ENCODE assay signal across 20 mouse cellular contexts in the genomic region with DNA sequence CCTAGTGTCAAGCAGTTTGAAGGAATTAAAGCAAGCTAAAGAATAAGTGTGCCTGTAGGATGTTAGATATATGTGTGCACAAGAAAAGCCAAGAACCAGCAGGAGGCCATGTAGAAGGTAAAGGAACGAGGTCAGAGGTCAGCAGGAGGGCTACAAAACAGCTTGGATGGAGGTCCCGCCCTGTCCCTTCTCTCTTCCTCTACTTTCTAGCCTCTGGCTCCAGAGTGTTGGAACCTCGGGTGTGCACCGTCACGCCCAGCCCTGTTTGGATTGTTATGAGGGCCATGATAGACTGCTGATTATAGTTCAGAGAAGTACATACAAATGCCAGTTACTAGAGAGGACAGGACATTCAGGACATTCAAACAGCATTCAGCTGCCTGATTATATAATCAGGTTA. TPM values are rescaled to one million over a fixed set of nuclear protein-coding genes. Genes with fewer than 3 reads are reported as not detected.
DNase-seq lines count a peak whose midpoint lies in the region; ATAC-seq lines count a peak whose summit lies in the region.
"Had no signal": no experiment of that assay in that cellular context is flagged by ENCODE, and none has a peak within 500 bp of the region (broad histone marks: within the 10 kb centered on the region; RNA-seq: fewer than 3 reads in every experiment).

No protein-coding gene starts in this region.

- 38% methylated on average over 5 of the region's 5 CpGs for WGBS in large intestine, adult 2 months

- DNase-seq in ES-CJ7 (ENCODE audit: low read depth, low spot score) (peak; percentile 47), R1 (ENCODE audit: low read depth, low spot score) (peak; percentile 42)
- DNase-seq in large intestine, adult 2 months (ENCODE audit: low read depth, low spot score), result peak; percentile 21
- DNase-seq in lung, postnatal 36 days, result no peak
- DNase-seq in ovary, postnatal 14 days (ENCODE audit: low spot score), result no peak
- DNase-seq: adrenal gland, adult 8-10 months; adrenal gland, postnatal 14 days; adrenal gland, postnatal 36 days; cerebellum, adult 11-12 months; cerebellum, adult 2 months; cerebellum, adult 9-10 months; cerebellum, postnatal 10 days; cerebellum, postnatal 25 days; forebrain, postnatal 0 days had no signal

- 0 out of 2 replicates have a peak, but pooled peaks have one; percentile 43 for ATAC-seq in monocyte, adult 5-6 weeks (replicated peaks; ENCODE audit: insufficient number of reproducible peaks, low FRiP score, low TSS enrichment, poor library complexity, severe bottlenecking)
- ATAC-seq in frontal cortex, adult (ENCODE audit: low TSS enrichment), result no peak
- ATAC-seq: activated CD4-positive, CD25-positive, alpha-beta regulatory T cell, adult 4 months; forebrain, embryonic 13.5 days; forebrain, embryonic 15.5 days; forebrain, postnatal 0 days; Patski had no signal

RNA-seq across cellular contexts. Expression of a gene that starts 27.0 kb away (rescaled TPM):
- 3.7 and 9.7 TPM in 2 replicates for polyA plus RNA-seq in large intestine, adult 2 months (2012; rRNA removed)
- total RNA-seq in monocyte, adult 5-6 weeks (2017), result 123 to 203 TPM (median 135 TPM) in 3 replicates

Comparison
In these comparisons a context has a peak if more than half of its experiments do, and no peak if none do; other contexts are left out.
1. DNase-seq: peak in ES-CJ7 (single experiment), R1 (single experiment) and large intestine, adult 2 months (single experiment); none in lung, postnatal 36 days (single experiment) and ovary, postnatal 14 days (single experiment).